Mouse (Mus musculus) adipocyte (in vitro differentiated cells): Measurements from ENCODE around the gene Pet100.
"Not testable (repeated sequence)": the region's sequence is repeated elsewhere in the genome, so short reads cannot be mapped to it uniquely, and the experiment has no call there.

Experiments
- DNase-seq: peaks from one replicate; pipeline ENCODE4 v3.0.0-alpha.2; 2016; ENCODE audit warnings: low spot score

The Pet100 gene

GRCm38 (mm10) chr8:3621199-3621970 is at the start of gene Pet100, which contains the start of gene Xab2:
Gene Pet100, plus strand, starts transcription at chr8:3621548.
Gene Xab2, minus strand, starts transcription at chr8:3621316.
- DNase-seq = peak; percentile 100

GRCm38 (mm10) chr8:3574546-3574945 is 46.8 kb upstream of the Pet100 start:
- DNase-seq = no peak

- no peak for DNase-seq
Observed at GRCm38 (mm10) chr8:3576211-3576960, 45.0 kb upstream of the Pet100 start.

- no peak for DNase-seq
Observed at GRCm38 (mm10) chr8:3579390-3580364, 41.7 kb upstream of the Pet100 start.

- not testable (repeated sequence) for DNase-seq
Observed at GRCm38 (mm10) chr8:3581961-3582360, 39.4 kb upstream of the Pet100 start.

GRCm38 (mm10) chr8:3586452-3586851 is 34.9 kb upstream of the Pet100 start:
- DNase-seq = no peak

GRCm38 (mm10) chr8:3586993-3587390 is 34.4 kb upstream of the Pet100 start, which contains the start of gene Camsap3:
Gene Camsap3, plus strand, starts transcription at chr8:3587293.
- no peak for DNase-seq

- no peak for DNase-seq
Observed at GRCm38 (mm10) chr8:3587391-3588257, 33.7 kb upstream of the Pet100 start.

- DNase-seq = no peak
Observed at GRCm38 (mm10) chr8:3588258-3588633, 33.1 kb upstream of the Pet100 start.

GRCm38 (mm10) chr8:3593470-3593869 is 27.9 kb upstream of the Pet100 start:
- DNase-seq = peak; percentile 70

- no peak for DNase-seq
Observed at GRCm38 (mm10) chr8:3594466-3594865, 26.9 kb upstream of the Pet100 start.

GRCm38 (mm10) chr8:3598054-3598453 is 23.3 kb upstream of the Pet100 start:
- DNase-seq = no peak

GRCm38 (mm10) chr8:3599219-3599618 is 22.1 kb upstream of the Pet100 start:
- DNase-seq = no peak

- DNase-seq = peak; percentile 94
Observed at GRCm38 (mm10) chr8:3600401-3600800, 20.9 kb upstream of the Pet100 start.

GRCm38 (mm10) chr8:3603439-3603838 is 17.9 kb upstream of the Pet100 start:
- DNase-seq = no peak

GRCm38 (mm10) chr8:3606593-3606992 is 14.8 kb upstream of the Pet100 start:
- no peak for DNase-seq

- no peak for DNase-seq
Observed at GRCm38 (mm10) chr8:3607822-3608221, 13.5 kb upstream of the Pet100 start.

- peak; percentile 54 for DNase-seq
Observed at GRCm38 (mm10) chr8:3609046-3609815, 12.1 kb upstream of the Pet100 start.

GRCm38 (mm10) chr8:3609816-3610150 is 11.6 kb upstream of the Pet100 start:
- DNase-seq = no peak

- no peak for DNase-seq
Observed at GRCm38 (mm10) chr8:3622119-3622518, 771 bp downstream of the Pet100 start.
